18 mouse cellular contexts compared by ENCODE assay signal in genomic region chr8:107401866-107402265, GRCm38 (mm10). TPM values are rescaled to one million over a fixed set of nuclear protein-coding genes. Genes with fewer than 3 reads are reported as not detected.
DNase-seq lines count a peak whose midpoint lies in the region; ATAC-seq and TF ChIP-seq lines count a peak whose summit lies in the region.
"Had no signal": no experiment of that assay in that cellular context is flagged by ENCODE, and none has a peak within 500 bp of the region (broad histone marks: within the 10 kb centered on the region; RNA-seq: fewer than 3 reads in every experiment).

No protein-coding gene starts in this region.

- H3K4me1 ChIP-seq in megakaryocyte, embryonic 14.5 days, result peaks cover 83% of the 10 kb centered on the region
- H3K4me1 ChIP-seq in embryonic facial prominence, embryonic 10.5 days, result peaks cover 59% of the 10 kb centered on the region
- peaks cover 16% of the 10 kb centered on the region for H3K4me1 ChIP-seq in limb, embryonic 14.5 days (ENCODE audit: control insufficient read depth, insufficient read depth, low read length)
- no peaks in the 10 kb centered on the region for H3K4me1 ChIP-seq in stomach, postnatal 0 days (replicated peaks; ENCODE audit: control insufficient read depth, insufficient read depth)

- TF ChIP-seq CTCF in stomach, postnatal 0 days (IDR thresholded peaks at IDR 0.05; ENCODE audit: low read depth), result no peak

- ATAC-seq in megakaryocyte, adult 5-6 weeks (ENCODE audit: poor library complexity, severe bottlenecking), result no peak
- ATAC-seq in limb, embryonic 14.5 days (ENCODE audit: low FRiP score, low read depth), result no peak
- ATAC-seq in stomach, postnatal 0 days (ENCODE audit: low FRiP score, low TSS enrichment), result no peak
- ATAC-seq: forebrain, postnatal 0 days; intestine, postnatal 0 days had no signal

- peak overlapping the region; percentile 15; the same call in 1 of the 2 replicates for H3K27ac ChIP-seq in embryonic facial prominence, embryonic 10.5 days (replicated peaks)
- no peak overlapping the region for H3K27ac ChIP-seq in limb, embryonic 14.5 days (replicated peaks; ENCODE audit: low read depth, low read length)
- peak overlapping the region; percentile 83 for H3K27ac ChIP-seq in stomach, postnatal 0 days (replicated peaks)
- H3K27ac ChIP-seq: hindbrain, embryonic 12.5 days had no signal

- H3K27me3 ChIP-seq in megakaryocyte, embryonic 14.5 days (replicated peaks), result no peaks in the 10 kb centered on the region
- no peaks in the 10 kb centered on the region for H3K27me3 ChIP-seq in embryonic facial prominence, embryonic 10.5 days (replicated peaks; ENCODE audit: low read depth, poor library complexity, severe bottlenecking)
- H3K27me3 ChIP-seq in limb, embryonic 14.5 days (ENCODE audit: control insufficient read depth, insufficient read depth, low read length), result no peaks in the 10 kb centered on the region
- no peaks in the 10 kb centered on the region for H3K27me3 ChIP-seq in stomach, postnatal 0 days (ENCODE audit: control insufficient read depth, insufficient read depth, low read length)
- H3K27me3 ChIP-seq: hindbrain, embryonic 12.5 days; limb, embryonic 15.5 days; neural tube, embryonic 15.5 days had no signal

- no peak overlapping the region for H3K9ac ChIP-seq in limb, embryonic 14.5 days (ENCODE audit: low read depth, low read length, severe bottlenecking)
- H3K9ac ChIP-seq in stomach, postnatal 0 days (ENCODE audit: low read length), result peak overlapping the region; percentile 23; the same call in 1 of the 2 replicates
- H3K9ac ChIP-seq: forebrain, postnatal 0 days; hindbrain, embryonic 12.5 days; neural tube, embryonic 15.5 days had no signal

- DNase-seq in embryonic facial prominence, embryonic 10.5 days (ENCODE audit: low spot score), result no peak
- DNase-seq in limb, embryonic 14.5 days (ENCODE audit: low spot score), result no peak
- no peak for DNase-seq in stomach, postnatal 0 days (ENCODE audit: low spot score)
- no peak for DNase-seq in ovary, postnatal 36 days (ENCODE audit: low spot score)
- no peak for DNase-seq in spleen, postnatal 36 days (ENCODE audit: low spot score in 2 of 2)
- DNase-seq: adrenal gland, adult 8-10 months; cerebellum, postnatal 25 days; forebrain, postnatal 0 days; gastrocnemius, postnatal 10 days; kidney, postnatal 14 days; layer of hippocampus, postnatal 36 days; right cerebral cortex, adult 18-20 months had no signal

- TF ChIP-seq EP300 in stomach, postnatal 0 days (optimal IDR thresholded peaks at IDR 0.05), result no peak

- 75% methylated on average over 5 of the region's 5 CpGs for WGBS in embryonic facial prominence, embryonic 10.5 days
- 67% methylated on average over 5 of the region's 5 CpGs for WGBS in limb, embryonic 14.5 days
- WGBS in stomach, postnatal 0 days, result 73% methylated on average over 5 of the region's 5 CpGs

- no peaks in the 10 kb centered on the region for H3K9me3 ChIP-seq in megakaryocyte, embryonic 14.5 days
- H3K9me3 ChIP-seq in embryonic facial prominence, embryonic 10.5 days, result no peaks in the 10 kb centered on the region
- H3K9me3 ChIP-seq in limb, embryonic 14.5 days (ENCODE audit: control insufficient read depth, low read length), result no peaks in the 10 kb centered on the region
- H3K9me3 ChIP-seq in stomach, postnatal 0 days (ENCODE audit: control insufficient read depth, low read length), result no peaks in the 10 kb centered on the region
- H3K9me3 ChIP-seq: hindbrain, embryonic 12.5 days; limb, embryonic 15.5 days; neural tube, embryonic 15.5 days had no signal

- peaks cover 2% of the 10 kb centered on the region for H3K36me3 ChIP-seq in megakaryocyte, embryonic 14.5 days (replicated peaks; ENCODE audit: low read length)
- peaks cover under 1% of the 10 kb centered on the region for H3K36me3 ChIP-seq in embryonic facial prominence, embryonic 10.5 days (replicated peaks)
- no peaks in the 10 kb centered on the region for H3K36me3 ChIP-seq in limb, embryonic 14.5 days (ENCODE audit: control insufficient read depth, insufficient read depth, low read length)
- no peaks in the 10 kb centered on the region for H3K36me3 ChIP-seq in stomach, postnatal 0 days (ENCODE audit: control insufficient read depth, insufficient read depth, low read length)
- H3K36me3 ChIP-seq: hindbrain, embryonic 12.5 days; limb, embryonic 15.5 days; neural tube, embryonic 15.5 days had no signal

- 0 out of 2 replicates have a peak overlapping the region, but pooled peaks have one; percentile 53 for H3K4me2 ChIP-seq in limb, embryonic 14.5 days (replicated peaks; ENCODE audit: low read depth, low read length, severe bottlenecking)
- peak overlapping the region; percentile 57 for H3K4me2 ChIP-seq in stomach, postnatal 0 days (replicated peaks; ENCODE audit: low read depth)

- no peak for TF ChIP-seq POLR2A in limb, embryonic 14.5 days (IDR thresholded peaks at IDR 0.05; ENCODE audit: borderline replicate concordance, extremely low read depth, insufficient read depth, insufficient read length)

- peak overlapping the region; percentile 62 for H3K4me3 ChIP-seq in megakaryocyte, embryonic 14.5 days (replicated peaks)
- no peak overlapping the region; the same call in 1 of the 2 replicates for H3K4me3 ChIP-seq in embryonic facial prominence, embryonic 10.5 days
- H3K4me3 ChIP-seq in limb, embryonic 14.5 days (replicated peaks; ENCODE audit: low read length), result no peak overlapping the region
- H3K4me3 ChIP-seq in stomach, postnatal 0 days (ENCODE audit: low read depth, low read length), result peak overlapping the region; percentile 35; the same call in 1 of the 2 replicates

RNA-seq across cellular contexts. Expression of gene Nqo1, which starts 1.1 kb away (rescaled TPM):
- polyA plus RNA-seq in megakaryocyte, embryonic 14.5 days (2012; ENCODE audit: insufficient read depth, low replicate concordance), result 0.43 TPM in 1 of 2 replicates, not detected in the other
- total RNA-seq in megakaryocyte, adult 5-6 weeks (2015), result 1.6 and 2.0 TPM in 2 replicates
- total RNA-seq in megakaryocyte, adult 5-6 weeks (2017), result 1.7 and 2.4 TPM in 2 replicates
- 6.7 and 7.8 TPM in 2 replicates for polyA plus RNA-seq in embryonic facial prominence, embryonic 10.5 days (2016; fragmentation: Nextera tagmentation; extraction: Ambion mirVana)
- 9.6 and 11.0 TPM in 2 replicates for polyA plus RNA-seq in limb, embryonic 14.5 days (2012; rRNA removed)
- polyA plus RNA-seq in limb, embryonic 14.5 days (2014; fragmentation: Nextera tagmentation; extraction: Ambion mirVana), result 15.0 and 17.0 TPM in 2 replicates
- 777 and 946 TPM in 2 replicates for polyA plus RNA-seq in stomach, postnatal 0 days (2015; fragmentation: Nextera tagmentation; extraction: Ambion mirVana)

RNA-seq across cellular contexts. Expression of gene Nob1, which starts 23.0 kb away (rescaled TPM):
- polyA plus RNA-seq in megakaryocyte, embryonic 14.5 days (2012; ENCODE audit: insufficient read depth, low replicate concordance), result 23.2 and 31.2 TPM in 2 replicates
- 16.1 and 16.2 TPM in 2 replicates for total RNA-seq in megakaryocyte, adult 5-6 weeks (2015)
- total RNA-seq in megakaryocyte, adult 5-6 weeks (2017), result 8.7 and 12.6 TPM in 2 replicates
- polyA plus RNA-seq in embryonic facial prominence, embryonic 10.5 days (2016; fragmentation: Nextera tagmentation; extraction: Ambion mirVana), result 104 and 106 TPM in 2 replicates
- polyA plus RNA-seq in limb, embryonic 14.5 days (2012; rRNA removed), result 92.5 and 99.8 TPM in 2 replicates
- polyA plus RNA-seq in limb, embryonic 14.5 days (2014; fragmentation: Nextera tagmentation; extraction: Ambion mirVana), result 51.8 and 57.2 TPM in 2 replicates
- polyA plus RNA-seq in stomach, postnatal 0 days (2015; fragmentation: Nextera tagmentation; extraction: Ambion mirVana), result 44.5 and 48.8 TPM in 2 replicates

RNA-seq across cellular contexts. Expression of gene Wwp2, which starts 34.3 kb away (rescaled TPM):
- polyA plus RNA-seq in megakaryocyte, embryonic 14.5 days (2012; ENCODE audit: insufficient read depth, low replicate concordance), result 32.4 and 80.9 TPM in 2 replicates
- total RNA-seq in megakaryocyte, adult 5-6 weeks (2015), result 37.4 and 50.0 TPM in 2 replicates
- total RNA-seq in megakaryocyte, adult 5-6 weeks (2017), result 55.5 and 74.5 TPM in 2 replicates
- polyA plus RNA-seq in embryonic facial prominence, embryonic 10.5 days (2016; fragmentation: Nextera tagmentation; extraction: Ambion mirVana), result 62.2 and 67.5 TPM in 2 replicates
- polyA plus RNA-seq in limb, embryonic 14.5 days (2012; rRNA removed), result 315 and 409 TPM in 2 replicates
- 153 and 200 TPM in 2 replicates for polyA plus RNA-seq in limb, embryonic 14.5 days (2014; fragmentation: Nextera tagmentation; extraction: Ambion mirVana)
- polyA plus RNA-seq in stomach, postnatal 0 days (2015; fragmentation: Nextera tagmentation; extraction: Ambion mirVana), result 25.2 and 26.4 TPM in 2 replicates

Comparison
In these comparisons a context has a peak if more than half of its experiments do, and no peak if none do; other contexts are left out.
1. H3K4me3 ChIP-seq: peak in megakaryocyte, embryonic 14.5 days (single experiment) and stomach, postnatal 0 days (single experiment); none in embryonic facial prominence, embryonic 10.5 days (single experiment) and limb, embryonic 14.5 days (single experiment).
2. RNA of gene Nqo1, which starts 1.1 kb away (polyA plus RNA-seq): 777 to 946 TPM in stomach, postnatal 0 days; 9.6 to 17.0 TPM in limb, embryonic 14.5 days, 6.7 to 7.8 TPM in embryonic facial prominence, embryonic 10.5 days and 0.43 TPM in megakaryocyte, embryonic 14.5 days; every median in the first group is over 10 times any median in the second.